Mouse (Mus musculus) heart, postnatal 36 days (tissue): ENCODE data around the gene Ccr7. TPM values are rescaled to one million over a fixed set of nuclear protein-coding genes. Genes with fewer than 3 reads are reported as not detected.

Experiments used
- DNase-seq, 2 experiments: peaks; one replicate each; pipeline ENCODE4 v3.0.0; 2021 to 2022
- intact Hi-C: fragments of 180-260 bp; cut with DNase I; formaldehyde crosslinking; loops from one replicate; pipeline ENCODE4 v1.15.1; 2025
- total RNA-seq, 2 experiments: library from RNA; stranded (reverse); gene quantifications; 2 replicates each; pipeline ENCODE4 v1.2.3; 2021

The Ccr7 gene
- total RNA-seq, 2 experiments from 2014 or later, result 0.38 to 0.58 TPM

DNA sequence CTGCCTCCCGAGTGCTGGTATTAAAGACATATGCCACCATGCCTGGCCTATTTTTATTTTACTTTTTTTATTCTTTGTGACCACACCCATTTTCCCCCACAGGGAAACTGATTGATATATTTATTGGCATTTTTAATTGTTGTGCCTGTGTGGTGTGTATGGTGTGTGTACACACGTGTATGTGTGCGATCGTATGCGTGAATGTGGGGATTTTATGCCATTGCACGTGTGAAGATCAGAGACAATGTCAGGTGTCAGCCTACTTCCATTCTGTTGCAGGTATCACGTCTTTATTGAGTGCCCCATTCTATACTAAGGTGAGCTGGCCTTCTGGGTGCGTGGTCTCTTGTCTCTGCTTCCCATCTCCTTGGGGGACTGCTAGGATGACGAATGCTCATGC lies 940 bp upstream of the Ccr7 start:
- intact Hi-C loops, result no loop called here

DNA sequence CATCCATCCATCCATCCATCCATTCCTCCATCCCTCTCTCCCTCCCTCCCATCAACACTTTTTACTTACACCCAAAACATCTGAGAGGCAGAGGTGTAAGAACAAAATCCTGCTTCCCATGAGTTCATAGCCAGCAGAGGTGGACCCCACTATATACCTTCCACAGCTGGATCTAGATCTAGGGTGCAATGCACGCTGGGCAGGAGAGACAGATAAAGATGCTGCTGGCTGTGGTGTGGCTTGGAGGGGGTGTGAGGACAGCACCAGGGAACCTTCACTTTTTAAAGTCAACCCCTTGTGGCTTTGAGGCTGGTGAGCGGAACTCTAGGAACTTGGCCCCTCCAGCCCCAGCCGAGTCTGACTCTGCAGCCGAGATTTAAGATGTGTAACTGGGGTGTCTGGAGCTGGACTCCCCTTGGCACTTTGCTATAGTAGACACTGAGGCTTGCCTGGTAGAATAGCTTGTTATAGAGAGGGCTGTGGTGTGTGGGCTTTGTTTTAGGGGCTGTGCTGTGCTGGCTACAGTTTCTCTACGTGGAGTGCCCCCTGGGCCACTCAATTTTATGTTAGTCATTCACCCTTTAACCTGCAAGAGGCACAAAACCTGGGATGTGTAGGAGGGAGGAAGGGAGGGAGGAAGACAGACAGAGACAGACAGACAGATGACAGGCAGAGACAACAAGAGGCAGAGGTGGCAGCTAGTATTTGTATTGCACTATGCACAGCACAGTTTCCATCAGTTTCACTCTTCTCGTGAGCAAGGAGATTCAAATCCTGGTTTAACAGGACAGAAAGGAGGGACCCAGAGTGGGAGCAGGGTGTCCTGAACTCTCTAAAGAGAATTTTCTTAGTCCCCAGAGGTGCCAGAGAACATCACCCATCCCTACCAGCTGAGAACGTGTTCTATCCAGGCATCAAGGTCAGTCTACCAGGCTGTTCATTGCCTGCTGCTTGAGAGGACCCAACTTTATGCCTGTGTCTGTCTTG lies 817 bp downstream of the Ccr7 start:
- intact Hi-C loops, result no loop called here
- DNase-seq, result no peak

More for the DNA sequence above, 940 bp upstream of the Ccr7 start:
- DNase-seq, result no peak

DNA sequence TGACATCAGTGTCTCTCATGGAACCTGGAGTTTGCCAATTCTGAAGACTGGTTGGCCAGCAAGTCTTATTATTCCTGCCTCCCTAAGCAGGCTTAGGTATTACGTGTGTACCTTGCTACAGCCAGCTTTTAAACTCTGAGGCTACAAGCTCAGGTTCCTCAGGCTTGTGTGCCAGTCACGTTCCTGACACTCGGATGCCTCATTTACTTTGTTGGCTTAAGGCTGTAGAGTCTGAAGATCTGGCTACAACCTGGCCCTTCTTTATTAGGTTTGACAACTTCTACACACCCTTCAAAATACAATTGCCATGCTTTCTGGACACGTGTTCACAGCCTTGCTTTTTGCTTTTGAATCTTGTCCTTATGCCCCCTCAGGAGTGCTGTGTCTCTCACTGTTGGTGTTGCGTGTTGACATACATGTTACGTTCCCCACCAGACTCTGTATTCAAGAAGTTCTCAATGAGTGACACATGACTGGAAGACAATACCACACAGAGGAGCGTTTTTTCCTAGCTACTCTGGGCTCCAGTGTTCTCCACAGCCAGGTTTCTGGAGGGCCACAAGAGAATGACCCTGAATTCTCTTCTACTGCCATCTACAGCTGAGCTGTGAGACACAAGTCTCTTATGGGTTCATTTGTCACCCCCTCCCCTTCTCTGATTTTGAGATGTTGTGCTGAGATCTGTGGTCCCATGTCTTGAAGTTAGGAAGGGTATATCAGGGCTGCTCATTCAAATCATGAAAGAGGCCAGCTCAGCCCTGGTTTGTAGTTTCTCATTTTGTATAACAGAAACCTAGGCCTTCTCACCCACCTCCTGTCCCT lies 2.3 kb downstream of the Ccr7 start:
- DNase-seq, result no peak
- intact Hi-C loops, result no loop called here

DNA sequence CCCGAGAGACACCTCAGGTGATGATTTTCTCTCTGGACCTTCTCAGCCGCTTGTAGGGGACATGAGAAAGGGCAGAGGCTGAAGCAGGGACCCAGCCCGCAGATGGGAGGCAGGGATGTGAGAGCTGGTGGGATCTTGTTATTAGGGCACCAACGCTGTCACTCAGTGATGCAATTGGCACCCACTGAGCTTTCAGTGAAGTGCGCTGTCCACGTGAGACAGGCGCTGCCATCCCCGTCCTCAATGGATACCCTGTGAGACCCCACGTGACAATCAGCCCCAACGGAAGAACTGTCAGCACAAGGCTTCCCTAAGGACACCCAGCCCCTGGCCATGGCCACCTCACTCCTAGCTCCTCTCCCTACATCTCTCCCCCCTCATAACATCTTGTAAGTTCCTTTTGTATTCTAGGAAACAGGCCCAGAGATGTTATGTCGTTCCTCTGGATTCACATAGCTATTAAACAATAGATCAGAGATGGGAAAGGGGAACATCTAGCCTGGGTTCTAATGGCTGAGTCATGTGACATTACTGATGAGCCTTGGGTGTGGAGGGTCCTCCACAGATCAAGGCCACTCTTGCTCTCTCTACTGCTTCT lies 3.4 kb downstream of the Ccr7 start:
- intact Hi-C loops, result loop anchor here (2.0 kb wide), 2 partner anchors 169 to 231 kb away; partner anchors contain the start of gene Gjd3
- DNase-seq, result no peak

DNA sequence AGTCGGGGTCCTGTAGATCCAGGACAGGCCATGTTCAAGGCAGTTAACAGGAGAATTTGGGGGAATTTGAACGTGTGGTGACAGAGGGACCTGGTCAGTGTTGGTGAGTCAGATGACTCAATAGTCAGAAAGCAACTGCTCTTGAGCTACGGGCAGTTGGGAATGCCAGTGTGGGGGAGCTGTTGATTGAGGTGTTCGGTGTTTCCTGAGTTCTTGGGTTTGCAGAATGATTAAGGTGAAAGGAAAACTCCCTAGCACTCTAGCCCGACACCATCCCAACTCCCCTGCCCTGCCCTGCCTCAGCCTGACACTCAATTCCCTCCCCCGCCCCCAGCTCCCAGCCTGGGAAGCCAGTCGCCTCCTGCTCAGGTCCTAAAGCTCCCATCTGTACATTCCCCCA lies 4.0 kb downstream of the Ccr7 start:
- intact Hi-C loops, result loop anchor here (1.0 to 2.0 kb wide), 3 partner anchors 112 to 230 kb away; partner anchors contain the start of gene Gjd3
- DNase-seq, result no peak

DNA sequence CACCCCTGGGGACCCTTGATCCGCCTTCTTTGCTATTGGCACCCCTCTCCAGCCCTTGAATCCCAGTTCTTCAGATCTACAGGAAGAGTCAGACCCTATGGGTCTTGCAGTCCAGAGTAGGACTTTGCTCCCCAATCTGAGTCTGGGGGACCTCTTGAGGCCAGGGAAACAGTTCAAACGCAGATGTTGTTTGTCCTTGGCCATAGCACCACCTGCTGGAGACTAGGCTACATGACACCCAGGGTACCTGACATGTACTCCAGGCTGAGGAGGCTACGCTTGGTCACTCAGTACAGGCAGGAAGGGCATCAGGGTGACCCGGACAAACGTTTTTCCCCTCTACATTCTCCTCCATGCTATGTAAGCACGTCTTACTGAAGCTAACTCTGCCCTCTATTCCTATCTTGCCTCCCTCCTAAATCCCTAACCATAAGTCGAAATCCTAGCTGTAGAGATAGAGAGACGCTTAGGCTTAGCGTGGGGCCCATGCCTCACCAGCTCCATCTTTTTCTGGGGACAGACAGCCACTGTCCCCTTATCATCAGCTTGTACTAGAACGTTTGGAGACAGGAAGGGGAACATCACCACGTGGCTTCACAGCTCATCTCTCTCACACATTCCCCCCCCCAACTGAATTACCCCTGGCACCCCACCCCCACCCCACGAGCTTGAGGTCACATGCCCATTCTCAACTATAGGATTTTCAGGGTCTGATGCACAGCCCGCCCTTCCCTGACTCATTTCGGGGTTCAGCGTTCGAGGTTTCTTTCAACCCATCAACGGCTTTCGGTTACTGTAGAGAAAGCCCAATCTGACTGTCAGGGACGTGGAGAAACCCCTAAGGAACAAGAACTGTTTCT lies 4.7 kb downstream of the Ccr7 start:
- DNase-seq, result peak; percentile 82 to 85
- intact Hi-C loops, result loop anchor here (1.0 to 5.0 kb wide), 7 partner anchors 23 to 293 kb away; partner anchors contain the start of gene Gjd3

DNA sequence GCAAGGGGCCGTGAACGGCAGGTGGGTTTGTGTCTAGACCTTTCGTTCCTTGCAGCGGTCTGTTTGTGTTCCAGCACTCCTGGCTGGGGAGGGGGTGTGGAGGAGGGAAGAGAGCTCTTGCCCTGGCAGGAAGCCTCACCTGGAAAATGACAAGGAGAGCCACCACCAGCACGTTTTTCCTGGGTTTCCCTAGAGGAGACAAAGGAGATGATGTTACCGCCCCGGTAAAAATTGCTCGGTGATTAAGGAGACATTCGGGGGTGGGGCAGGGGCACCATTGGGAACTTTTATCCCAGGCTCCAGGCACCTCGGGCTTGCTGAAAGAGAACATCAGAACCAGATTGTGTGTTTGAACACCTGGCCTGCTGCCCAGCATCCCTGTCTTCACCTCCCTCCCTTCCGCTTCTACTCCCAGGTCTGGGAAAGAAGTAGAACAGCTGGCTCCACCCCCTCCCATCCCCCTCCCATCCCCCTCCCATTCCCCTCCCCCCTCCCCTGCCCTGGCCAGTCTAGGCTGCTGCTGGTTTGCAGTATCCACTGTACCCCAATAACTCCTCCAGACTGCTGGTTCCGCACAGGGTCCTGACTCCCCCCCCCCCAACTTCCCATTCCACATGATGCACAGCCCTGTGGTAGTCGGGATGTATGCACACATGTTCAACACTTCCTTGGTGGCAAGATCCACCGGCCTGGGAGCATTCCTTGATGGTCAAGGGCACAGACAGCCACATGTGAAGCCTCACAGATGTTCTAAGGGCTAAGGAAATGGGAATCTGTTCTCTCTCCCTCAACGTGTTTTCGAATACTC lies 5.8 kb downstream of the Ccr7 start:
- intact Hi-C loops, result loop anchor here (1.0 to 5.0 kb wide), 4 partner anchors 22 to 292 kb away; no protein-coding TSS in a partner anchor
- no peak for DNase-seq

DNA sequence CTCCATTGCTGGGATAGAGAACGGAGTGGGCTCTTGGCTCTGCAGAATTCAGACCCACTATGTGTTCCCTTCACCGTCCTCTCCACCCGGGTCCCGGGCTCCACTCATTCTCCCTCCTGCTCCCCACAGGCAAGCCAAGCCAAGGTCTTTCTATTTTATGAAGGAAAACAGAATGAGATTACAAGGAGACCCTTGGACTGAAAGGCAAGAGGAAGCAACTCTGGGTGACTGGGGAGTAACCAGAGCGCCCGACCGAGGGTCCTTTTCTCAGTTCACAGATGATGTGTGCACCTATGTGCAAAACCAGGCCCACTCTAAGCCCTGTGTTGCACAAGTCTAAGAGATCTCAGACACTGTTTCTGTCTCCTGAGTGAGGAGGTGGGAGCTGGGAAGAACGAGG lies 6.5 kb downstream of the Ccr7 start:
- no peak for DNase-seq
- intact Hi-C loops, result loop anchor here (2.0 to 5.0 kb wide), 2 partner anchors 22 to 291 kb away; no protein-coding TSS in a partner anchor

DNA sequence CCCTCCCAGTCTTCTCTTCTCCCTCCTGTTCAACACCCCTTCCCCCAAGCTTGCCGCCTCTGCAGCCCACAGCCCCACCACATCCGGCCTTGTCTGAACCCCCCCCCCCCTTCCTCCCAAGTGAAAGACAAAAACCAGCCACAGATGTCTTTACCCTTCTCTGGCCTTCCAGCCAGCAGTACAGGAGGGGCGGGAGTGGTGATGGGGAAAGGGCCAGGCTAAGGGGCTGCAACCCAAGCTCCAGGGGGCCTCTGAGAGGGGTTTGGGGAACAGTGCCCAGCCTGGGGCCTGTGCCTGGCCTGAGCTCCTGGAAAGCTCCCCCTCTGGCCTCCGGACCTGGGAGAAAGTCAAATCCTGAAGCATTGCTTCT lies 7.0 kb downstream of the Ccr7 start:
- intact Hi-C loops, result loop anchor here (2.0 to 5.0 kb wide), 2 partner anchors 21 to 291 kb away; no protein-coding TSS in a partner anchor
- DNase-seq, result no peak

DNA sequence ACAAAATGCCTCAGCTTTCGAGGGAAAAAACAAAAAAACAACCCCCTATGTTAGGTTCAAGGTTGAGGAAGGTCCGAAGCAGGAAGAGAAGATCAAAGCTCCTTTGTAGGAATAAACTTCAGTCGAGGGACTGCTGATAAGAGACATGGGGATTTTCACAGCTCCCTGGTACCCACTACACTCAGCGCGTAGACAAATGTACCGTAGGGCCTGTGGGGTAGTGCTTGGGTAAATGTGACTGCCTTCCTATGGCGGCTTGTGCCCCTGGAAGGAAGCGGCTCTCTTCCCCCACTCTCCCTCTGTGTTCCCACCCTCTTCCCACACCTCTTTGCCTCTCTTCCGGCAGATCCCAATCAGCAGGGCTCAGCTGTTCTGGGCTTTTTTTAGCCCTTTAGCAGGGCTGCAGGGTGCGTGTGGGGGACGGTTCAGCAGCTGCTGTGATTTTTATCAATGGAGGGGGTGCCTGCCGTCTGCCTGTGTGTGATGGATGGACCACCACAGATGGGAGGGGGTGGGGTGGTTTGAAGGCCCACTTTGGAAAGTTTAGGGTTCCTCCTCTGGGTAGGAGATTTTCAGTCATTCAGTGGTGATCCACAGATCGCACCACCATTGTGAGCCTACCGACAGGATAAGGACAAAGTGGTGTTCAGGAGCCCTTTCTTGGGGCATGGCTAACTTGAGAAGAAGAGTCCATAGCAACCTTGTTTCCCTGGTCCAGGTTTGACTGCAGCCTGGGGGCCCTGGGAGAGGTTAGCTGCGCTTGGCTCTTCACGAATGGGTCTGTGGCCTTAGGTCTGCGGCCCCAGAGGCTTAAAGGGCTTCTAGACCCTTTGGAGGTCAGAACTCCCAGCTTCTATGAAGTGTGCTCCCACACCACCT lies 7.6 kb downstream of the Ccr7 start:
- intact Hi-C loops, result loop anchor here (5.0 kb wide), 1 partner anchor 290 kb away; no protein-coding TSS in a partner anchor

DNA sequence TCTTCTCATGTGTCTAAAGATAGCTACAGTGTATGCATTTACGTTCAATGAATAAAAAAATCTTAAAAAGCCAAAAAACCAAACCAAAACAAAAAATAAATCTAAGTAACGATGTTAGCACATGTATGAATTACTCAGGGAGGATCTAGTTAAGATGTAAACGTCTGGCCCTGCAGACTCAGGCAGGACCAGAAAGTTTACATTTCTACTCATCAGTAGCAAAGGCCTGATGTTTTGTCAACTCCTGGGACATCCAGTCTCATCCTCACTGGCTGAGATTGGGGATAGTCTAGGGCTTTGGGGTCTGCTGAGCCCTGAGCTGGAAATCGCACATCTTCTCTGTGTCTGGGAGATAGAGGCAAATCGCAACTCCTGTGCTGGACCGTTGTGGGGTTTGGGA lies 8.3 kb downstream of the Ccr7 start:
- intact Hi-C loops, result loop anchor here (5.0 kb wide), 1 partner anchor 289 kb away; no protein-coding TSS in a partner anchor

More for the DNA sequence above, 7.6 kb downstream of the Ccr7 start:
- DNase-seq, result no peak

DNA sequence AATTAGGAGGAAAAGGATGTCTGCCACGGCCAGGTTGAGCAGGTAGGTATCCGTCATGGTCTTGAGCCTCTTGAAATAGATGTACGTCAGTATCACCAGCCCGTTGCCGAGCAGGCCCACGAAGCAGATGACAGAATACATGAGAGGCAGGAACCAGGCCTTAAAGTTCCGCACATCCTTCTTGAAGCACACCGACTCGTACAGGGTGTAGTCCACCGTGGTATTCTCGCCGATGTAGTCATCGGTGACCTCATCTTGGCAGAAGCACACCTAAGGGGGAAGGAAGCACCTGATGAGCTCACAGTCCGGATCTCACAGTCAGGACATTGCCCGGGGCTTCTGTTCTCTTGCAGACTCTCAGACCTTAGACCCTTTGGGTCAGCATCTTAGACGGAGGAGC lies 9.1 kb downstream of the Ccr7 start:
- intact Hi-C loops, result loop anchor here (5.0 kb wide), 1 partner anchor 288 kb away; no protein-coding TSS in a partner anchor

More for the DNA sequence above, 8.3 kb downstream of the Ccr7 start:
- no peak for DNase-seq

DNA sequence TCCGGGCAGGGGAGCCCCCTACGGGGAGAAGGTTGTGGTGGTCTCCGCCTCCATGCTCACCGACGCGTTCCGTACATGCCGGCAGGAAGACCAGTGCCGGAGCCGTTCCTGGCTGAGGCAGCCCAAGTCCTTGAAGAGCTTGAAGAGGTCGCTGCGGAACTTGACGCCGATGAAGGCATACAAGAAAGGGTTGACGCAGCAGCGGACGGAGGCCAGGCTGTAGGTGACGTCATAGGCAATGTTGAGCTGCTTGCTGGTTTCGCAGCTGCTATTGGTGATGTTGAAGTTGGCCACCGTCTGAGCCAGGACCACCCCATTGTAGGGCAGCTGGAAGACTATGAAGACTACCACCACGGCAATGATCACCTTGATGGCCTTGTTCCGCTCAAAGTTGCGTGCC lies 9.9 kb downstream of the Ccr7 start:
- intact Hi-C loops, result loop anchor here (5.0 kb wide), 1 partner anchor 288 kb away; no protein-coding TSS in a partner anchor
- no peak for DNase-seq

More for the DNA sequence above, 9.1 kb downstream of the Ccr7 start:
- no peak for DNase-seq

DNA sequence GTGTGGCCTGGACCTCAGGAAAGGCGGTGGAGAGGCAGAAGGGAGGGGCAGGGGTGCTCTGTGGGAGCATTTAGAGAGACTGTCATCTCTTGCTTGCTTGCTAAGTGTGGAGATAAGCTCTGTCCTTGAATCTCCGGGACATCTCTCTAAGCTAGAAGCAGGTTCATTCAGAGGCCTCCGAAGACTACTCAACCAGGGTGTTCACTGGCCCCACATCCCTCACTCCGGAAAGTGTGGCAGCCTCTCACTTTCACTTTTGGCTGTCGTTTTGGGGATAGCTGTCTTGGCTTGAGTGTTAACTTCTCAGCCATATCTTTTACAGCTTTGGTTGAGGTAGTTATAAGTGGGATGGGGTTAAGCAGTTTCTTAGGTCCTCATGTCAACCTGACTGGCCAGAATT lies 10.4 kb downstream of the Ccr7 start:
- intact Hi-C loops, result no loop called here
- DNase-seq, result no peak

DNA sequence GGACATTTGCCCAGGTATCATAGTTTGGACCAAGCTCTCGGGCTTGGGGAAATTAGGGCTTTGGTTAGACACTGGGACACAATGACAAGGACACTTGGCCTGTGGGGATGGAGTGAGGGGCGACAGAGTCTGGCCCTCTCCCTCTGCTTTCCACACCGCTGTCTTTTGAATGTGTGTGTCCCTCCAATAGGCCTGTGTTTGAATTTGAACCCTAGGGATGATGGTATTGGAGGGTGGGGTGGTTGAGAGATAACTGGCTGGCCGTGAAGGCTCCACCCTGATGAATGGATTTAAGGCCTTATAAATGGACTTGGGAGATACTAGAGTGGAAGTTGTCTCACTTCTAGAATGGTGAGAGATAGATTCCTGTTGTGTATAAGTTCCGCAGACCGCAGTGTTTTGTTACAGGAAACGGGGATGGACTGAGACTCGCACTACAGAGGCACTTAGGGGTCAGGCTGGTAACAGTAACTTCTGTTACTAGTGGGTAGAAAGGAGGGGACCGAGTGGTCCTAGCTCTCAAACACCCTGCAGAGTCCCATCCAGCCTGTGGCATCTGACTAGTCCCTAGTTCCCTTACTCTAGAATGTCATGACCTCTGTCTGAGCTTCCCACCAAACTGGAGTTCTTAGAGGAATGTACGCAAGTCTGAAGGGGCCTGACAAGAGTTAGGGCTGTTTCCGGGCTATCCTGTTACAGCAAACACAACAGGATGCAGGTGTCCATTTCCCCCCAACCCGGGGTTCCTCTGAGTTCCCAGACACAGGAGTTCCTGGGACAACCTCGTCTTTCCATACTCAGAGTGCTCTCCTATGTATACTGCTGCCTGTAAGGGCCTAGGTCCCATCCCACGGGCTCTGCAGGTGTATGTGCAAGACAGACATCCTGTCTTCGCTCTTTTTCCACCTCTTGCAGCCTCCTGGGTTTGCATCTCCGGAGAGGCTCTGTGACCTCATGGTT lies 11.5 kb downstream of the Ccr7 start:
- DNase-seq, result no peak
- intact Hi-C loops, result no loop called here

DNA sequence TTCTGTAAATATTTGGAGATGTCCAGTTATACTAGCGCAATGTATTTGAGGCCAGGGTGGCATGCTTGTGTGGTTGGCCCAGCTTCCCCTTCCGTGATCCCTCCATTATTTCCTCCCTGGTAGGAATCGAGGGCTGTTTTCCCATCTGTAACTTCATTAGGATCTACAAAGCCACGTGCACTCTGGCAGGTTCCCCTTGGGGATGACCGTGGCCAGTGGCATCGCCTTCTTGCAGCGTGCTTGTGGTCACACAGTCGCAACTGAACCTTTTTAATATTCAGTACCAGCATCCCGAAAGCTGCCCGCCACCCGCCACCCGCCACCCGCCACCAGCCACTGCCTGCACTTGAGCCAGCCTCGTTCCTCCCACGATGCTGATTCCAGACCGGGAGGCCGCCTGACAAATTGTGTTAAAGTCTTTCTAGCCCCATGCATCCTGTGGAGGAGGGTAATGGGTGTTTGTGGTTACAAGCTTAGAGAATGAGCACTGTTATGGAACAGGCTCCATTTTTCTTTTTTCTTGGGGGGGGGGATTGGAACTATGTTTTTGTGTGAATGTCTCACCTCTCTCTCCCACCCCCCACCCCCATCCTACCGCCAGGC lies 12.3 kb downstream of the Ccr7 start:
- DNase-seq, result no peak
- intact Hi-C loops, result no loop called here
